Mouse (Mus musculus): ENCODE data around the gene Ntn5.
"Not testable (repeated sequence)": the region's sequence is repeated elsewhere in the genome, so short reads cannot be mapped to it uniquely, and the experiment has no call there.

The Ntn5 gene

GRCm38 (mm10) chr7:45654424-45655047 is 29.3 kb upstream of the Ntn5 start:
- DNase-seq (ENCODE audit: low spot score in 2 of 2), result no peak

DNA sequence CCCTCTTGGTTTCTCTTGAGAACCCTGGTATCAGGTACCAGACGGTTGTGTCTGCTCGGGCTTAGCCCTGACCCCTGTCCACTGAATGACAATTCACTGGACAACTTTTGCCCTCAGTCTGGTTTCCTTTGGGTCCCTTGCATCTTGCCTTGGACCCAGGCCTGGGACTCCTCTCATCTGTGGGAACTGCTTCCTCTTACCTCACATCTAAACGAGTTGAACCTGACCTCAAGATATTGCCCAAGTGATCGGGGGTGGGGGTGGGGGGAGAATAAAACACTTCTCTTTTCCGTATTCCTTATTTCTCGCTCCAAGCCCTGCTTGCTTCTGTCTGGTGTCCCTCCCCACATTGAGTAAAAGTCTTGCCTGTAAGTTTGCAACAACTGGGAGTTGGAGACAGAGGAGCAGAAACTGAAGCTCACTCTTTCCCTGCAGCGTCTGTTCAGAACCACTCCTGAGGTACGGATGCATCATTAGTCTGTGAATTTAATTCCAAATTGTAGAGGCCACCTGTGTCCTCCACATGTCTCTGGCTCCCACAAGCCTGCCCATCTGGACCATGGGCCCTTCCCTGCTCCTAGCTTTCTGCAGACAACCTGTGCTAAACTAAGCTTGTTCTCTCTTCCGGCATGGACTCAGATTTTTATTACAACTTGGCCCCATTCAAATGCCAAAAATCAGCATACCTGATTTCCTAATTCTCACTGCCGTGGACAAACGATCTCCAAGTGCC is 22.9 kb upstream of the Ntn5 start:
- DNase-seq (ENCODE audit: low spot score in 2 of 2), result no peak

- DNase-seq (ENCODE audit: low spot score in 2 of 2), result not testable (repeated sequence)
These were observed 22.1 kb upstream of the Ntn5 start for GRCm38 (mm10) chr7:45661702-45662101.

DNA sequence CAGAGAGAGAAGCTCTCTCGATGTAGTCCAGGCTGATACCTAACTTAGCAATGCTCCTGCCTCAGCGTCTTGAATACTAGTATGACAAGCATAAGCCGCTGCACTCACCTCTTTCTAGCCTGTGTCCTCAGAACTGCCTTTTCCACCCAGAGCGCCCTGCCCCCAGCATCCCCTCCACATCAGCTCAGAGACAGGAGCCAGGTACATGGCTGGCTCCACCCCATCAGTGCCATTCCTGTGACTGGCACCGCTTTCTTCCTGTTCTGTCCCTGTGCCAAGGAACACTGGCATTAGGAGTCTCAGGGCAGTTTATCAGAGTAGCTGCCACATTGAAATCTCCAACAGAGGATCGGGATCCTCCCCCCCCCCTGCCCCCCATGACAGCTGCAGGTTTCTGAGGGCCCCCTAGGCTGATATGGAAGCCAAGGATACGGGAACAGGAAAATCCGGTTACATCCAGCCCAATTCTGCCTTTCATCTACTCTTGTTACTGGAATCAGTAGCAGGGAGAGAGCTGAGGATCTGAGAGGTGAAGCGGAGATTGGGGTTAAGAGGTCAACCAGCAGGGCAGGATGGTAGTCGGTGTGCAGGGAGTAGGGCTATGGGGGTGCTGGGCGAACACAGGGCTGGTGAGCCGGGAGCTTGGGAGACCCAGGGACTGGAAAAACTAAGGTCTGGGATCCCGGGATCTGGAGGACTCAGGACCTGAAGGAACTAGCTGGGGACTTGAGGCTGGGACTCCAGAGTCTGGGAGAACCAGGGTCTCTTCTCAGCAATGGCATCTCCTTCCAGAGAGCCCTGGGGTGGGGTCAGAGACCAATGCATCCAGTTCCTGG is 18.3 kb upstream of the Ntn5 start:
- DNase-seq (ENCODE audit: low spot score in 2 of 2), result no peak

DNA sequence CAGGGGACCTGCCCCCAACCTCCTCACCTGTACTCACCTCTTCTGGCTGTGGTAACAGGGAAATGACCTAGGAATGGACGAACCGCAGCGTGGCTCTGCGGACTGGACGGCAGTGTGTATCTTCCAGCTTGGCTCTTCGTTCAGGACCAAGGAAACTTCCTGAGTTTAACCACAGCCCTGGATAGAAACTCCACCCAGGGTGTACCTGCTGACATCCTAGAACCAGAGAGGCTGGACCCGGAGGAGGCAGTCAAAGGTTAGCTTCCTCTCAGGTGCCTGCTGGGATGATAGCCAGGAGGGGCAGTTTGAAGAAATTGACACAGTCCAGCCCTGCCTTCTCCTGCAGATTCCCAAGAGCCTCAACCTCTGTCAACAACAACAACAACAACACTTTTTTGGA is 17.7 kb upstream of the Ntn5 start, which contains the start of gene Fut2:
TSS of gene Fut2 (minus strand) at position 234 of the 400 bp plus-strand sequence.
- DNase-seq (ENCODE audit: low spot score in 2 of 2), result no peak

- no peak for DNase-seq (ENCODE audit: low spot score in 2 of 2)
These were observed 16.1 kb upstream of the Ntn5 start for GRCm38 (mm10) chr7:45667761-45668160.

GRCm38 (mm10) chr7:45668921-45669320 is 14.9 kb upstream of the Ntn5 start:
- no peak for DNase-seq (ENCODE audit: low spot score in 2 of 2)

DNA sequence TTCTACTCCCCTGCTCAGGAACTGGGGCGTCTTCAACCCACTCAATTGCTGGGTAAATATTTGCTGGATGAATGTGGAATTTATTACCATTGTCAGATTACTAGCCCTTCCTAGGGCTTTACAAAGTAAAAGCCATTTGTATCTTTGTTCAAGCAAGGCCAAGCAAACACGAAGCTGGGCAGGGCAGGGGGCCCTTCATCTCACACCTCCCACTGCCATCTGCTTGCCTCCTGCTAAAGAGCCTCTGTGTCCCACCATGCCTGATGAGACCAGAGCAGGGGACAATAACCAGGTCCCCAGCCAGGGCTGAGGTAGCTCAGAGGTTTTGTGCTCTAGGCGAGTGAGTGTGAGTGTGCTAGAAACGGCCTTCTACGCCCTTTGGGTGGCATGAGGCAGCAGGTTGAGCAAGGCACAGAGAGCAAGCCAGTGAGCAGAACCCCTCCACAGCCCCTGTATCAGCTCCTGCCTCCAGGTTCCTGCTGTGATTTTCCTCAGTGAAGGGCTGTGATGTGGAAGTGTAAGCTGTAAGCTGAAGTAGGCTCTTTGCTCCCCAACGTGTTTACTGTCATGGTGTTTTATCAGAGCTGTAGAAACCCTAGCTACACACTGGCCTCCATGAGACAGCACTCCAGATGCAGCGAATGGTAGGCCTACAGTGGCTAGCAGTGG is 6.1 kb upstream of the Ntn5 start:
- DNase-seq (ENCODE audit: low spot score in 2 of 2), result no peak

DNA sequence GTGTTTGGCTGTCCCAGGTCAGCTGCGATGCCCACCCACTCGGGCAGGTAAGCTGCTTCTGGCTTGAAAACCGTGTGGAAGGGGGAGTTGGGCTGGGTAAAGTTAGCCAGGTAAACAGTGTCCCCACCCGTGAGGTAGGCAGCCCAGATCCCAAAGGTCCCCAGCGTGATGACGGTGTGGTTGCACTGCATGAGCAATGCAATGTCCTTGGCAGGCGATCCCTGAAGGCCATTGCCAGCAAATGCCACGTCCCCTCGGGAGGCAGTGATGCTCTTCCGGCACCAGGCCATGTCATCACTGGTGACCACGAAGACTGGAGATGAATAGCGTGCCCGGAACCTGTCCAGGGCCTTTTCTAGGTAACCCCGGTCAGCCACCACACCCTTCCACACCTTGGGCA is 5.3 kb upstream of the Ntn5 start:
- no peak for DNase-seq (ENCODE audit: low spot score in 2 of 2)

GRCm38 (mm10) chr7:45679966-45680621 is 3.7 kb upstream of the Ntn5 start:
- no peak for DNase-seq (ENCODE audit: low spot score in 2 of 2)

DNA sequence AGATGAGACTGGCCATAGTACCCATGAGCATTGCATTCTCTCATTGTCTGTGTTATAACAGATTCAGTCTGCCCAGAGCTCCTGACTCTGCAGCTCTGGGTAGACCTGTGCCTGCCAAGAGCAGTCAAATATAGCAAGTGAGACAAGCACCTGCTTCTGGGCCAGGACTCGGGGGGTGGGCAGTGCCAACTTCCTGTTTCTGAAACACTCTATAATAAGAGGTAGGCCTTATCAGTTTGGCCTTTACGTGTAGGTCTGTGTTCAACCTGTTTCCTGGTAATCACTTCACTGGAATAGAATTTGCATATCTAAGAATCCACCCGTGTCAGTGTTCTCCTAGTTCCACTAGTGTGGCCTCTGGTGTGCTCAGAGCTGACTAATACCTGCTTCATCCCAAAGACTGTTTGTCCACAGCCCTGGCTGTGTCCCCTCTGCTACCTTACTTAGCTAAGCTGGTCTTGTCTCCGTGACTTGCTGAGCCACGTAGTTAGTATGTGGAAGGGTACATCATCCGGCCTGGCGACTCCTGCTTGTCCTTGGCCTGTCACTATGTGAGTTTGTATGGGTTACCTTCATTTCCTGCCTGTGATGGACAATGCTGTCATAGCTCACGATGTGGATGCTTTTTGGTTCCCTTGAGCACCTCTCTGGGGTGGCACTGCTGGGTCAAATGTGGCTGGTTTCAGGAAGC is 2.6 kb upstream of the Ntn5 start:
- no peak for DNase-seq (ENCODE audit: low spot score in 2 of 2)

GRCm38 (mm10) chr7:45682144-45683126 is 1.4 kb upstream of the Ntn5 start:
- DNase-seq (ENCODE audit: low spot score in 2 of 2), result peak; percentile 80 to 92

DNA sequence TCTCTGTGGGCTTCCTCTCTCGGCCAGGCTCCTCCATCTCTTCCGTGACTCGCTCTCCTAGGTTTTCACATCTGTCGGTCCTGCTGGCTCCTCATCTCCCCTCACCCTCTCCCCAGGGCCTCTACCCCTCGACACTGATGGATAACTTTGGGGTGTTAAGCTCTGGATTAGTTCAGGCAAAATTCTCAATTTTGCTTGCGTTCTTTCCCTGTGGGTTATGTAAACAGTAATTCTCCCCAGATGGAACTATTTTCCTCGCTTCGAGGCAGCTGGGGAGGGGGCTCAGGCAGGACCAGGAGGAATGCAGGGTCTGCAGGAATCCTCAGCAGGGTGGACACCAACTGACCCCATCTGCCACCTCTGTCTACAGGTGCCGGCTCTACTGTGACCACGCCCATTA is 2.0 kb downstream of the Ntn5 start:
- DNase-seq (ENCODE audit: low spot score in 2 of 2), result no peak

DNA sequence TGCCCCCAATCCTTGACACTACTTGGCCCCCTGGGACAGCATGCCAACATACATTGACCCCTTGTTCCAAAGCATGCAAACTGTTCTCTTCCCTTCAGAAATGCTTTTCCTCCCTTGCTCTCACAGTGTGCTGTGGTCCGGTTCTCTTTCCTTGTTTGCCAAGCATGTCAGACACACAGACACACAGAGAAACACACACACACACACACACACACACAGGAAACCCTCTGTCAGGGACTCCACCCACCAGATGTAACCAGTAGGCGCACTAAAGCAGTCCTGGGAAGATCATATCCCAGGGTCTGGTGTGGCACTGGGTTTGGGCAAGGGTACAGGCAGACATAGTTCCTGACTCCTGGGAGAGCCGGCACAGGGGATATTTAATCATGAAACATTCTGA is 3.0 kb downstream of the Ntn5 start:
- DNase-seq (ENCODE audit: low spot score in 2 of 2), result no peak

DNA sequence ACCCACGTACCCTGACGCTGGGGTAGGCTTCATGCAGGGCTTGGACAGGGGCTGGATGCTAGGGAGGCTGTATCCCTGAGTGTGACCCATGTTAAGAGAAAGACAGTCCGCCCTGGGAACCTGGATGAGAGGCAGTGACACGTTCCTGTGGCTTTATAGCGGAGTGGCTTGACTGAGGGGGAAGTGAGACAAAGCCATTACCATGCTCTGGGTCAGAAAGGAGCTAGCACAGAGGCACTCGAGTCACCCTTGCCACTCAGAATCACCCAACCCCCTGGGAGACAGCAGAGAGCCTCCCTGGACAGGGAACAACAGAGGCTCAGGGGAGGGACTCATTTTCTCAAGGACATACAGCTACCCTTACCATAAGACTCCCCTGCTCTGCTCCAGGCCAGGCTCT is 5.3 kb downstream of the Ntn5 start:
- no peak for DNase-seq (ENCODE audit: low spot score in 2 of 2)

DNA sequence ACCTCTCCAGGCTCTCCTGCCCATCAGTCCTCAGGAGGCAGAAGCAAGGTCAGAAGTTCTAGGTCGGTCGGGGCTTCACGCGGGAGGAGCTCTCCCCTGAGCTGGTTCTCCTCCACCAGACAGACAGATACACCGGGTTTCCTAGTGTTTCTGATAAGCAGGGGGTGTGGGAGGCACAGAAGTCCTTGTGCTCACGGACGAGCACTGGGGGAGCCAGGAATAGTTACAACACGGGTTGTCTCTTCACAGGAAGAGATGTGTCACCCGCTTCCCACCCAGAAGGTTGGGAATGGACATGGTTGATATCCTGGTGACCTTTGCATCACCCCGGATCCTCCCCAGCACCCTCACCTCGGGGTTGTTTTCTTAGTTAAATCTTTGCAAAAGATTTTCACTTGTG is 6.0 kb downstream of the Ntn5 start:
- DNase-seq (ENCODE audit: low spot score in 2 of 2), result no peak

DNA sequence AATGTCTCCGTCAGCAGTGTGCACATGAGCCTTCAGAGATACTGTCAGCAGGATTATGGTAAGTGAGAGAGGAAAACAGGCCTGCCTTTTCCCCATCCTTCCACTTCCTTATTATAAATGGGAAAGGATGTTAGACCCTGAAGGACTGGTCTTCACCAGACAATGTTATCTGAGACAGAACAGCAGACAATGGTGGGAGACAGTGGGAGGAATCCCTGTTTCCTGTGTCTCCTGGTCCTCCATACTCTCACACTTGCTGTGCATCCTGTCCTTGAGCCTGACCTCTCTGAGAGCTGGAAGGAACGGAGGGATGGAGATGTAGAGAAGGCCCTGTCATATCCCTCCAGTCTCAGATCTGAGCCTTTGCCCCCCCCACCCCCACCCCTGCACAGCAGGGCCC is 8.5 kb downstream of the Ntn5 start:
- no peak for DNase-seq (ENCODE audit: low spot score in 2 of 2)

DNA sequence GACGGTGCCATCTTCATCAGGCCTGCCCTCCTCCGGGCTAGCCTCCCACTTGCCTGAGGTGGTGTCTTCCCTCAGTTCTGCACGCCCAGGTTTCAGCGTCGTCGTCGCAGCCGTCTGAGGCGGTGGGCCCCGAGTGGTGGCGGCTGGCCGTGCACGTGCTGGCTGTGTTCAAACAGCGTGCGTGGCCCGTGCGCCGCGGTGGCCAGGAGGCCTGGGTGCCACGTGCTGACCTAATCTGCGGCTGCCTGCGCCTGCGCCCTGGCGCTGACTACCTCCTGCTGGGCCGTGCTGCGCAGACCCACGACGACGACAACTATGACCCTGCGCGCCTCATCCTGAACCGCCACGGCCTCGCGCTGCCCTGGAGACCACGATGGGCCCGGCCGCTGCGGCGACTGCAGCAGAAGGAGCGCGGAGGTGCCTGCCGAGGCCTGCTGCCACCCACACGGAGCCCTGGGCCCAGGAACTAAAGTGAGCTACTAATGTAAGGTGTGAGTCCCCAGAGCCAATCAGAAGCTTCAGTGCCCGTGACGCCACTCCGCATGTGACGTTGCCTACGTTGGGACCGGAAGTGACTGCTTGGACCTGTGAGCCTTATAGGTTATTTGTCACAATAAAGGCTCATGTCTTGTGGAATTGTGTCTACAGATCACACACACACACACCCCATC is 10.2 kb downstream of the Ntn5 start, which contains the start of gene Sec1:
TSS of gene Sec1 (minus strand) at position 482 of the 671 bp plus-strand sequence.
- no peak for DNase-seq (ENCODE audit: low spot score in 2 of 2)

GRCm38 (mm10) chr7:45695098-45695497 is 11.3 kb downstream of the Ntn5 start:
- no peak for DNase-seq (ENCODE audit: low spot score in 2 of 2)
